Mouse (Mus musculus) ES-Bruce4 (cell line): Measurements from ENCODE around the gene 1700028P14Rik.

Experiments
- CTCF ChIP-seq: IDR thresholded peaks from one replicate; pipeline ENCODE4 v1.8.1; 2011; ENCODE audit warnings: low read depth, low read length
- EP300 ChIP-seq: IDR thresholded peaks from 2 replicates; pipeline ENCODE4 v1.6.1; 2011; ENCODE audit warnings: low read depth, low read length; ENCODE audit not compliant: insufficient read depth
- POLR2A ChIP-seq: IDR thresholded peaks from one replicate; pipeline ENCODE4 v1.8.1; 2011; ENCODE audit warnings: low read length; ENCODE audit not compliant: insufficient read depth

- no peak for TF ChIP-seq CTCF
- TF ChIP-seq EP300 = no peak
- no peak for TF ChIP-seq POLR2A
Observed at GRCm38 (mm10) chr19:23545604-23546003, 107.0 kb downstream of the 1700028P14Rik start.
